8 mouse cellular contexts compared by ENCODE assay signal in genomic region chr4:58911831-58912628, GRCm38 (mm10). TPM values are rescaled to one million over a fixed set of nuclear protein-coding genes. Genes with fewer than 3 reads are reported as not detected.
A peak's percentile ranks its signal among the peaks of the same experiment; 100 is the strongest.
DNase-seq lines count a peak whose midpoint lies in the region; ATAC-seq and TF ChIP-seq lines count a peak whose summit lies in the region.

No protein-coding gene starts in this region.

- under 1% methylated on average over 65 of the region's 126 CpGs for WGBS in hindbrain, embryonic 16.5 days

- peak overlapping the region; percentile 97 for H3K4me3 ChIP-seq in gastrocnemius, adult 2 months
- H3K4me3 ChIP-seq in hindbrain, embryonic 16.5 days (ENCODE audit: low read length): peak overlapping the region; percentile 98

- H3K4me1 ChIP-seq in hindbrain, embryonic 16.5 days (ENCODE audit: control insufficient read depth, insufficient read depth, low read depth, low read length): peaks cover 14% of the 10 kb centered on the region

- H3K36me3 ChIP-seq in hindbrain, embryonic 16.5 days (ENCODE audit: control insufficient read depth, insufficient read depth, low read length): no peaks in the 10 kb centered on the region

- ATAC-seq in cerebellum, adult (ENCODE audit: insufficient number of reproducible peaks, low FRiP score, low TSS enrichment): peak; percentile 64
- ATAC-seq in hindbrain, embryonic 16.5 days: peak; percentile 84

- no peak for TF ChIP-seq CTCF in gastrocnemius, adult 2 months (IDR thresholded peaks at IDR 0.05)

- H3K4me2 ChIP-seq in hindbrain, embryonic 16.5 days (ENCODE audit: low read length): peak overlapping the region; percentile 73

- H3K9me3 ChIP-seq in hindbrain, embryonic 16.5 days (ENCODE audit: control insufficient read depth, low read length): no peaks in the 10 kb centered on the region

- no peaks in the 10 kb centered on the region for H3K27me3 ChIP-seq in hindbrain, embryonic 16.5 days (replicated peaks; ENCODE audit: control insufficient read depth, insufficient read depth, low read length)

- intact Hi-C loops in gastrocnemius, adult 2 months (cut with DNase I): loop anchor here (5.0 kb wide), 2 partner anchors 35 to 75 kb away; partner anchors contain the start of gene Ptgr1
- intact Hi-C loops in left cerebral cortex, postnatal 4 days (cut with DNase I): no loop called here

- peak overlapping the region; percentile 99 for H3K27ac ChIP-seq in gastrocnemius, adult 2 months
- peak overlapping the region; percentile 99 for H3K27ac ChIP-seq in hindbrain, embryonic 16.5 days (ENCODE audit: low read depth, low read length)

- DNase-seq in cerebellum, adult 11 months: no peak
- DNase-seq in cerebellum, postnatal 36 days: peak; percentile 73 to 74
- DNase-seq in gastrocnemius, adult 2 months: peak; percentile 91
- peak; percentile 70 for DNase-seq in left cerebral cortex, postnatal 4 days
- DNase-seq in mesoderm, embryonic 11.5 days (ENCODE audit: low read depth, low spot score): peak; percentile 68
- peak; percentile 68 for DNase-seq in right cerebral cortex, postnatal 14 days

- H3K9ac ChIP-seq in hindbrain, embryonic 16.5 days (ENCODE audit: low read depth, low read length): peak overlapping the region; percentile 99

RNA-seq across cellular contexts. Expression of gene Ecpas, which starts 0.5 kb away (rescaled TPM):
- 100 to 1,000 TPM; 283 to 349 TPM for total RNA-seq in gastrocnemius, adult 2 months (2021)
- 29.0 and 31.1 TPM in 2 replicates for polyA plus RNA-seq in hindbrain, embryonic 16.5 days (2015; fragmentation: Nextera tagmentation; extraction: Ambion mirVana)
- 100 to 1,000 TPM; 143 to 147 TPM for total RNA-seq in left cerebral cortex, postnatal 4 days (2021)

RNA-seq across cellular contexts. Expression of gene Zkscan16, which starts 31.4 kb away (rescaled TPM):
- total RNA-seq in gastrocnemius, adult 2 months (2021): not detected
- 2.0 and 2.7 TPM in 2 replicates for polyA plus RNA-seq in hindbrain, embryonic 16.5 days (2015; fragmentation: Nextera tagmentation; extraction: Ambion mirVana)
- 10 to 100 TPM; 11.9 to 13.0 TPM for total RNA-seq in left cerebral cortex, postnatal 4 days (2021)

Comparison
In these comparisons a context has a peak if more than half of its experiments do, and no peak if none do; other contexts are left out.
1. RNA of gene Zkscan16, which starts 31.4 kb away (total RNA-seq): 11.9 to 13.0 TPM in left cerebral cortex, postnatal 4 days; not detected in gastrocnemius, adult 2 months; every median in the first group is over 10 times any median in the second.